ENCODE assay signal across 20 mouse cellular contexts in the genomic region with DNA sequence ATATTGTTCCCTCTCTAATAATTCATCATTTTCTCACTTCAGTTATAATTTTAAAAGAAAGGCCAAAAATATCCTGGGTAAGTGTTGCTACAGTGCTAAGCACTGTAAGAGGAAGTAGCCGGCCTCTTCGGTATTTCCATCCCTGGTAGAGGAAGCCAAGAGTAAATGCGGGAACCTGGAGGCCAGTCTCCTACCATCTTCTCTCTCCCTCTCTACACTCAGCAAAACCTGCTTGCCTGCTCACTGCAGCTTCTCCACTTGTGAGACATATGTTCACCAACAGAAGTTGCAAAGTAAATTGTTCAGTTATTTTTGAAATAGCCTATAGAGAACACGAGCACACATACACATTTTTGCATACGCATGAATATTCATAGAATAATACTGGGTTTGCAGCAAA. TPM values are rescaled to one million over a fixed set of nuclear protein-coding genes. Genes with fewer than 3 reads are reported as not detected.
DNase-seq lines count a peak whose midpoint lies in the region; ATAC-seq and TF ChIP-seq lines count a peak whose summit lies in the region.
"Had no signal": no experiment of that assay in that cellular context is flagged by ENCODE, and none has a peak within 500 bp of the region (broad histone marks: within the 10 kb centered on the region; RNA-seq: fewer than 3 reads in every experiment).

No protein-coding gene starts in this region.

- H3K4me3 ChIP-seq in forebrain, postnatal 0 days (ENCODE audit: low read depth, low read length): no peak overlapping the region
- no peak overlapping the region for H3K4me3 ChIP-seq in forebrain, embryonic 16.5 days (replicated peaks; ENCODE audit: low read length)
- H3K4me3 ChIP-seq: gastrocnemius, adult 2 months; hindbrain, embryonic 10.5 days; limb, embryonic 15.5 days had no signal

- H3K9ac ChIP-seq in forebrain, postnatal 0 days: no peak overlapping the region
- no peak overlapping the region for H3K9ac ChIP-seq in forebrain, embryonic 16.5 days (replicated peaks; ENCODE audit: low read depth, low read length)
- H3K9ac ChIP-seq: limb, embryonic 15.5 days had no signal

- WGBS in forebrain, postnatal 0 days: 69% methylated on average over 5 of the region's 5 CpGs
- 86% methylated on average over 5 of the region's 5 CpGs for WGBS in forebrain, embryonic 16.5 days

- peak; percentile 55 for ATAC-seq in forebrain, postnatal 0 days
- no peak for ATAC-seq in forebrain, embryonic 16.5 days
- ATAC-seq: midbrain, embryonic 16.5 days had no signal

- no peak overlapping the region for H3K27ac ChIP-seq in forebrain, postnatal 0 days (ENCODE audit: low read depth, low read length)
- H3K27ac ChIP-seq in forebrain, embryonic 16.5 days (ENCODE audit: low read length): no peak overlapping the region
- H3K27ac ChIP-seq: gastrocnemius, adult 2 months; hindbrain, embryonic 10.5 days; limb, embryonic 15.5 days had no signal

- no peaks in the 10 kb centered on the region for H3K27me3 ChIP-seq in forebrain, postnatal 0 days (ENCODE audit: insufficient read depth, low read length)
- H3K27me3 ChIP-seq in forebrain, embryonic 16.5 days (replicated peaks; ENCODE audit: control insufficient read depth, insufficient read depth, low read length): no peaks in the 10 kb centered on the region
- H3K27me3 ChIP-seq: limb, embryonic 15.5 days had no signal

- no peaks in the 10 kb centered on the region for H3K36me3 ChIP-seq in forebrain, postnatal 0 days (ENCODE audit: insufficient read depth)
- H3K36me3 ChIP-seq in forebrain, embryonic 16.5 days (ENCODE audit: control insufficient read depth, insufficient read depth): no peaks in the 10 kb centered on the region
- H3K36me3 ChIP-seq: hindbrain, embryonic 10.5 days; limb, embryonic 15.5 days had no signal

- no peaks in the 10 kb centered on the region for H3K4me1 ChIP-seq in forebrain, postnatal 0 days (ENCODE audit: insufficient read depth)
- no peaks in the 10 kb centered on the region for H3K4me1 ChIP-seq in forebrain, embryonic 16.5 days (replicated peaks; ENCODE audit: control insufficient read depth, insufficient read depth, low read length)
- H3K4me1 ChIP-seq: hindbrain, embryonic 10.5 days; limb, embryonic 15.5 days had no signal

- TF ChIP-seq CTCF in forebrain, postnatal 0 days (IDR thresholded peaks at IDR 0.05; ENCODE audit: low read depth): no peak

- DNase-seq in forebrain, postnatal 0 days: no peak
- peak; percentile 74 for DNase-seq in brain, adult 2 months (ENCODE audit: low read depth, low spot score)
- peak; percentile 19 to 50 for DNase-seq in left cerebral cortex, adult 18-20 months (ENCODE audit: low spot score in 2 of 2)
- peak; percentile 47 to 71 for DNase-seq in right cerebral cortex, postnatal 10 days (ENCODE audit: low spot score in 2 of 2)
- no peak for DNase-seq in cerebellum, postnatal 25 days
- no peak for DNase-seq in thymus, postnatal 10 days (ENCODE audit: low spot score in 2 of 2)
- no peak for DNase-seq in embryo, embryonic 11 days
- DNase-seq: adrenal gland, postnatal 10 days; cerebellum, adult 11-12 months; gastrocnemius, adult 2 months; heart, adult 18-20 months; kidney, adult 2 months; kidney, postnatal 25 days; layer of hippocampus, postnatal 36 days; lung, postnatal 10 days; thymus, adult 2 months had no signal

- no peaks in the 10 kb centered on the region for H3K9me3 ChIP-seq in forebrain, postnatal 0 days (ENCODE audit: low read length)
- H3K9me3 ChIP-seq in forebrain, embryonic 16.5 days (ENCODE audit: control insufficient read depth, low read length): no peaks in the 10 kb centered on the region
- H3K9me3 ChIP-seq: hindbrain, embryonic 10.5 days; limb, embryonic 15.5 days had no signal

- H3K4me2 ChIP-seq in forebrain, postnatal 0 days (ENCODE audit: low read depth): no peak overlapping the region
- H3K4me2 ChIP-seq in forebrain, embryonic 16.5 days (ENCODE audit: low read length): no peak overlapping the region
- H3K4me2 ChIP-seq: limb, embryonic 15.5 days had no signal

RNA-seq across cellular contexts. Expression of gene Pcgf5, which starts 34.1 kb away (rescaled TPM):
- 3.1 and 5.1 TPM in 2 replicates for total RNA-seq in forebrain, postnatal 0 days (2014; rRNA removed)
- 5.1 and 7.4 TPM in 2 replicates for polyA plus RNA-seq in forebrain, postnatal 0 days (2015; fragmentation: Nextera tagmentation; extraction: Ambion mirVana)
- polyA plus RNA-seq in forebrain, embryonic 16.5 days (2015; fragmentation: Nextera tagmentation; extraction: Ambion mirVana): 12.3 and 15.8 TPM in 2 replicates
- total RNA-seq in left cerebral cortex, adult 18-20 months (2021): 10 to 100 TPM; 30.8 to 31.9 TPM

Comparison
In these comparisons a context has a peak if more than half of its experiments do, and no peak if none do; other contexts are left out.
1. DNase-seq: peak in brain, adult 2 months (single experiment), left cerebral cortex, adult 18-20 months (2 of 2) and right cerebral cortex, postnatal 10 days (2 of 2); none in forebrain, postnatal 0 days (single experiment), cerebellum, postnatal 25 days (0 of 2), thymus, postnatal 10 days (0 of 2) and embryo, embryonic 11 days (single experiment).